Mouse (Mus musculus) left cerebral cortex, adult 8-10 months (tissue): ENCODE measurements at regions not wholly inside any gene's neighbourhood (a gene's known extent, or its start where the extent isn't known, plus 50 kb on each side); places are given as distances from the start of the nearest gene placed in this dataset.
"Not testable (repeated sequence)": the region's sequence is repeated elsewhere in the genome, so short reads cannot be mapped to it uniquely, and the experiment has no call there.

Source experiments
- DNase-seq, 2 experiments: peaks; one replicate each; pipeline ENCODE4 v3.0.0; 2022; ENCODE audit warnings: low spot score in 2 of 2

- no peak for DNase-seq
Measured at GRCm38 (mm10) chr10:31143856-31144488, 169.2 kb upstream of the Hddc2 start.

GRCm38 (mm10) chr10:31144489-31144872 lies 168.7 kb upstream of the Hddc2 start:
- no peak for DNase-seq

- DNase-seq: peak; percentile 6 to 45
Measured at GRCm38 (mm10) chr10:31173169-31173686, 140.0 kb upstream of the Hddc2 start.

GRCm38 (mm10) chr10:31189577-31189976 lies 123.6 kb upstream of the Hddc2 start:
- no peak for DNase-seq

DNA sequence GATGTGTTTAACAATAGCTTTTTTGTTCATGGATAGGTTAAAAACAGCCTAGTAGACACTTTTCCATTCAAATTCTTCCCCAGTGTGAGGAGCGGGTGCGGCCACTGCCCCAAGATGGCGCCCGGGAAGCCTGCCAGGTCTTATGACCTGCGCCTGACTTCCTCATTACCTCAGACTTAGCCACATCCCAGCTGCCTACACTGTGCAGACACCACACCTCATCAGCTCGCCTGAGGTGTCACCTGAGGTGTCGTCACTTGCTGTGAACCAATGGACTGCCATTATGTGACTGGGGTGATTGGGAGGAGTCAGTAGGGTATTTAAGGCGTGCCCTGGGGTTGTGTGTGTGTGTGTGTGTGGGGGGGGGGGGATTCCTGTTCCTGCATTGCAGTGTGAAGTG lies 101.0 kb upstream of the Hddc2 start:
- DNase-seq: not testable (repeated sequence)

DNA sequence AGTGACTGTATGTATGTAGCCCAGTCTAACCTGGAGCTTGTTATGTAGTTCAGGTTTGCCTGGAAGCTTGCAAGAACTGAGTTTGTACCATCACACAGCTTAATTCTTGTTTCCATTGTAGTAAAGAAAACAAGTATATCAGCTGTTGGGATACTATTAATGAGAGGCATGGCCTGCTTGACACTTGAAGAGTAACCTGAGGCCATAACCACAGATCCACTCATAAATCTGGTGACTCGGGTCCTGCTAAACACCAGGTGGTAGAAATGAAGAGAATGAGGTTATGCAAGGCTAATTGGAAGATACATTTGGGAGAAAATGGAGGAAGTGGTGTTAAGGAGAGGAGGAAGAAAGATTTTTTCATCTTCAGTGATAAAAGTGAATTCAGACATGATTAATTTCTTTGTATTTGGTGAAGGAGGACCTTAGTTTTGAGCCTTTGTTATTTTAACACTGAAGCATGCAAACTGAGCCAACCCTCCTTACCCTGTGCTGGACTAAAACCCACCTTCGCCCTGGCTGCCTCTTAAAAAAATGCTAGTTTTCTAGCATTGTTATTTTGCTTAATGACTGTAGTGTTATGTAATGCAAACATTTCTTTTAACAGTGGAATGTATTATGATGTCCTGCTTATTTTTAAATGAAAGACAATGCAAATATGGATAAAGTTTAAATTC lies 100.3 kb upstream of the Hddc2 start:
- DNase-seq: no peak

DNA sequence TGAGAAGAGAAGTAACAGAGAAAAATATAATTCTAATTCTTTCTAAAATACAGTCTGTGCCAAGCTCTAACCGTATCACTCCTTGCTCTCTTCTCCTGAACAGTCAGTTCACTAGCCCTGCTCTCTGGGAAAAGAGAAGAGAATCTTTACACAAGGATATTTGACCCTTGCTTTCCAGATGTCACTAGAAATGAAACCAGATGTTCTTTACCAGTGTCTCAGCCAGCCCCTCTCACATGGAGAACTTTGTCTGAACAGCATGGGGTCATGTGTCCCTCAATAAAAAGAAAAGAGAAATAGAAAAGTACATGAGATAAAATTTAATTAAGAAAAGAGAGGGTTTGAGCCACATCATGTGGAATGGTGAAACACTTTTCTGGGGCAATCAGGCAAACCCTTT lies 91.3 kb upstream of the Hddc2 start:
- no peak for DNase-seq

DNA sequence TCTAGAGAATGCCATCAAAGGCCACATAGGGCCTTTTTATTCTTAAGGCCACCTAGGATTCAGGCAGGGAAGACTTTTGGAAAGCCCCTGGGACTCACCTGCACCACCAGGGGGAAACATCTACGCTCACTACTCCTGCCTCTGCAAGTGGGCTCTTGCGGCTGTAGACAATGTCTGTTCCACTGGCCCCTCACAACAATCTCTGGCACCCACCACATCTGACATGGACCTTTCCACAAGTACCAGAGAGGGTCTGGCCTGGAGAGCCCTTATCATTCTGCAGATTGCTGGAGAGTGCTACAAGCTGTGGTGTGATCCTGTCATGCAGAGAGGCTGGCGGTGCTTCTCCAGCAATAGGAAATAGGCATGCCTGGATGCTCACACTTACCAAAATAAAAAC lies 84.1 kb upstream of the Hddc2 start:
- DNase-seq: no peak

DNA sequence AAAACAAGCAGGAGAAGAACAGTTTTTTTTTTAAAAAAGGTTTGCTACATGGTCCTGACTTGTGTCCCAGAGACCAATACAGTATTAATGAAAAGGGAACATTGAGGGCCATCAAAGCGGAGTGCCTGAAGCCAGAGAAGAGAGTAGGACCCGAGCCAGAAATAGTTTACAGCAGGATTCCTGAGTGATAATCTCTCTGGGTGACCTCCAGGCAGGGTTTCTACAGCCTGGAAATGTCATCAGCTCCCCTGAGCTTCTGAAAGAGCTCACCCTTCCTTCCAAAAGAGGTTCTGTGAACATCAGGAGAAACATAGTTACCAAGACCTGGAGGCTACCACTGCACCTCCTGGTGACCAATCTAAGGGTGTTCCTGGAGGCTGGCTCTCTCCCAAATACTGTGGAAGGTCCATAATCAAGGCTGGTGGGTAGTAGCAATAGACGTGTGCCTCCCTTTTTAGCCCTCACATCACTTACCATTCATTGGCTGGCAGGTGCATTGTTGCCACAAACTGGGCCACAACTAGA lies 70.7 kb upstream of the Hddc2 start:
- DNase-seq: no peak

DNA sequence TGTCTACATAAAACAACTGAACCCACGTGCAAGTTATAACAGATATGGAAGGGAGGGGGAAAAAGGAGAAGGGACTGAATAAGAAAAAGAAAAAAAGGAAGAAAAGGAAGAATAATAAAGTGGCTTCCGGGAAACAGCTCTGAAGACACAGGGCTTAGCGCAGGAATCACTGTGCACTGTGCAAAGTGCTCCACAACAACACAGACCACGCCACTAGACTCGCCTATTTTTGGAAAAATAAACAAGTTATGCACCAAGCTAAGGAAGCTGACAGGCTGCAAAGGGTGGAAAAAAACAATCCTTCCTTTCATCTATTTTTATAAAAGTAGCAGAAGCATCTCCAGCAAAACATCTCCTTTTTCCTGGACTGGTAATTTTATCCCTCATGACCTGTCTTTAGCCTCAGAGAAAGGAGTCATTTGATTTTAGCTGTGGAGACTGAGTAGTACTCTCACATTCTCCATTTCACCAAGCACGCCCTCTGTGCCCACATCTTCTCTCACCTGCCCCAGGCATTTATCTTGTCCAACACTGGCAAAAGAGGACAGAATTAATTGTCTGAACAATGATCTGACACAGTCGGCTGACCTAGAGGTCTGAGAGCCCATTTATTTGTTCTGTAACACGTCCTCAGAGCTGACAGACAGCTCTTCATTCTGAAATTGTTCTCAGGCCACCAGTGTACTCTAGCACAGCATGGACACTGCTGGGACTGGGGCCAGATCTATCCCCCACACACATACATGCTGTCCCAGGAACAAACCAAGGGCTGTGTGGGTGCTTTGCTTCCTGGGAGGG lies 60.4 kb upstream of the Hddc2 start:
- no peak for DNase-seq

GRCm38 (mm10) chr10:31256934-31257333 lies 56.2 kb upstream of the Hddc2 start:
- DNase-seq: no peak

GRCm38 (mm10) chr10:31257611-31258010 lies 55.6 kb upstream of the Hddc2 start:
- no peak for DNase-seq

- no peak for DNase-seq
Measured at GRCm38 (mm10) chr10:31260914-31261313, 52.3 kb upstream of the Hddc2 start.
